Mouse (Mus musculus) mouse embryonic stem cell (cell line): Measurements from ENCODE around the gene Sort1.

ENCODE experiments used
- in situ Hi-C, 2 experiments: fragments of 300-500 bp; cut with MboI; formaldehyde crosslinking; loops; 1 replicate in 1 of 2; 3 replicates in 1 of 2; pipeline ENCODE4 v1.14.3; 2019 to 2020; ENCODE audit warnings: low sequenced_read_pairs in 2 of 2, low pct_unique_long_range_greater_than_20kb in 1 of 2, mixed read lengths in 1 of 2; ENCODE audit not compliant: unreplicated experiment in 1 of 2

The Sort1 gene

GRCm38 (mm10) chr3:108283781-108284601 is at the start of gene Sort1:
Gene Sort1, plus strand, starts transcription at chr3:108284082.
- in situ Hi-C loops: loop anchor here in 1 of 2 experiments (10.0 kb wide), 1 partner anchor 101 kb away; the partner anchor contains the start of gene Psrc1

GRCm38 (mm10) chr3:108237474-108238102 is 46.3 kb upstream of the Sort1 start:
- in situ Hi-C loops: loop anchor here in 1 of 2 experiments (10.0 kb wide), 1 partner anchor 73 kb away; no protein-coding TSS in a partner anchor

GRCm38 (mm10) chr3:108241243-108241839 is 42.5 kb upstream of the Sort1 start:
- in situ Hi-C loops: no loop called here

- in situ Hi-C loops: no loop called here
Observed at GRCm38 (mm10) chr3:108246857-108247256, 37.0 kb upstream of the Sort1 start.

- in situ Hi-C loops: no loop called here
Observed at GRCm38 (mm10) chr3:108256719-108257637, 26.9 kb upstream of the Sort1 start, which contains the start of gene Psma5. Gene Psma5, plus strand, starts transcription at chr3:108256926.

GRCm38 (mm10) chr3:108257831-108258500 is 25.9 kb upstream of the Sort1 start:
- in situ Hi-C loops: no loop called here

- in situ Hi-C loops: no loop called here
Observed at GRCm38 (mm10) chr3:108259319-108259718, 24.6 kb upstream of the Sort1 start.

GRCm38 (mm10) chr3:108279495-108279894 is 4.4 kb upstream of the Sort1 start:
- in situ Hi-C loops: loop anchor here in 1 of 2 experiments (5.0 kb wide), 1 partner anchor 108 kb away; no protein-coding TSS in a partner anchor

- in situ Hi-C loops: loop anchor here in 1 of 2 experiments (10.0 kb wide), 1 partner anchor 102 kb away; the partner anchor contains the start of gene Psrc1
Observed at GRCm38 (mm10) chr3:108282401-108283240, 1.3 kb upstream of the Sort1 start.

- in situ Hi-C loops: loop anchor here in 1 of 2 experiments (10.0 kb wide), 1 partner anchor 102 kb away; the partner anchor contains the start of gene Psrc1
Observed at GRCm38 (mm10) chr3:108283241-108283561, 681 bp upstream of the Sort1 start.

- in situ Hi-C loops: loop anchor here in 1 of 2 experiments (10.0 kb wide), 1 partner anchor 100 kb away; the partner anchor contains the start of gene Psrc1
Observed at GRCm38 (mm10) chr3:108285078-108285711, 1.3 kb downstream of the Sort1 start.

- in situ Hi-C loops: loop anchor here in 1 of 2 experiments (10.0 kb wide), 1 partner anchor 98 kb away; the partner anchor contains the start of gene Psrc1
Observed at GRCm38 (mm10) chr3:108286671-108287439, 3.0 kb downstream of the Sort1 start.

- in situ Hi-C loops: loop anchor here in 1 of 2 experiments (10.0 kb wide), 1 partner anchor 97 kb away; the partner anchor contains the start of gene Psrc1
Observed at GRCm38 (mm10) chr3:108287811-108288805, 4.2 kb downstream of the Sort1 start.
